Mouse (Mus musculus) limb, embryonic 13.5 days (tissue): ENCODE results near the gene Hoxa10. TPM values are rescaled to one million over a fixed set of nuclear protein-coding genes. Genes with fewer than 3 reads are reported as not detected.
A peak's percentile ranks its signal among the peaks of the same experiment; 100 is the strongest.

ENCODE experiments used
- ATAC-seq: fragments of 200-750 bp; cut with Nextera tagmentation; 2 replicates; pipeline ENCODE4 v1.8.0; 2017; ENCODE audit warnings: low read depth, moderate number of reproducible peaks, moderate TSS enrichment; ENCODE audit not compliant: low FRiP score
- H3K27ac ChIP-seq: fragments of 300-500 bp; sonication (generic); 2 replicates; pipeline ENCODE4 v1.5.1; 2015; ENCODE audit warnings: inconsistent platforms, mild to moderate bottlenecking, moderate library complexity
- H3K27me3 ChIP-seq: fragments of 300-500 bp; sonication (generic); 2 replicates; pipeline ENCODE4 v1.6.1; 2015; ENCODE audit warnings: mild to moderate bottlenecking, inconsistent platforms
- H3K36me3 ChIP-seq: fragments of 300-500 bp; sonication (generic); 2 replicates; pipeline ENCODE4 v1.6.1; 2015; ENCODE audit warnings: inconsistent platforms, mild to moderate bottlenecking, moderate library complexity
- H3K4me1 ChIP-seq: fragments of 300-500 bp; sonication (generic); 2 replicates; pipeline ENCODE4 v1.6.1; 2015; ENCODE audit warnings: inconsistent platforms
- H3K4me2 ChIP-seq: fragments of 300-500 bp; sonication (generic); replicated peaks from 2 replicates; pipeline ENCODE4 v1.6.1; 2015; ENCODE audit warnings: inconsistent platforms, mild to moderate bottlenecking, moderate library complexity
- H3K4me3 ChIP-seq: fragments of 300-500 bp; sonication (generic); 2 replicates; pipeline ENCODE4 v1.5.1; 2015; ENCODE audit warnings: moderate library complexity, mild to moderate bottlenecking, inconsistent platforms
- H3K9ac ChIP-seq: fragments of 300-500 bp; sonication (generic); 2 replicates; pipeline ENCODE4 v1.6.1; 2015; ENCODE audit warnings: mild to moderate bottlenecking, inconsistent platforms
- H3K9me3 ChIP-seq: fragments of 300-500 bp; sonication (generic); 2 replicates; pipeline ENCODE4 v1.6.1; 2016; ENCODE audit warnings: inconsistent platforms
- WGBS: fragments of 180-500 bp; shearing (Covaris S2); methylation state at CpG from one replicate; pipeline ENCODE4 v1.1.7; 2015; 5-methylcytosine and 5-hydroxymethylcytosine counted together
- polyA plus RNA-seq: library from polyadenylated mRNA; unstranded; fragments of >200 nt; fragmentation: Nextera tagmentation; extraction: Ambion mirVana; gene quantifications from 2 replicates; pipeline ENCODE4 v1.2.1, GENCODE M21; 2015

The Hoxa10 gene
- polyA plus RNA-seq, 1 experiment from 2014 or later: 207 TPM

- Histone ChIP-seq H3K4me2 (peak overlapping the region; percentile 93), H3K27me3 (no peaks in the 10 kb centered on the region), H3K4me1 (peaks cover 25% of the 10 kb centered on the region), H3K9ac (peak overlapping the region; percentile 99), H3K27ac (peak overlapping the region; percentile 99), H3K9me3 (no peaks in the 10 kb centered on the region), H3K4me3 (peak overlapping the region; percentile 86), H3K36me3 (peaks cover 27% of the 10 kb centered on the region)
- WGBS: under 1% methylated on average over 69 of the region's 69 CpGs
- ATAC-seq: peak; percentile 62
Measured at GRCm38 (mm10) chr6:52225612-52226568, 14.8 kb downstream of the Hoxa10 start.

DNA sequence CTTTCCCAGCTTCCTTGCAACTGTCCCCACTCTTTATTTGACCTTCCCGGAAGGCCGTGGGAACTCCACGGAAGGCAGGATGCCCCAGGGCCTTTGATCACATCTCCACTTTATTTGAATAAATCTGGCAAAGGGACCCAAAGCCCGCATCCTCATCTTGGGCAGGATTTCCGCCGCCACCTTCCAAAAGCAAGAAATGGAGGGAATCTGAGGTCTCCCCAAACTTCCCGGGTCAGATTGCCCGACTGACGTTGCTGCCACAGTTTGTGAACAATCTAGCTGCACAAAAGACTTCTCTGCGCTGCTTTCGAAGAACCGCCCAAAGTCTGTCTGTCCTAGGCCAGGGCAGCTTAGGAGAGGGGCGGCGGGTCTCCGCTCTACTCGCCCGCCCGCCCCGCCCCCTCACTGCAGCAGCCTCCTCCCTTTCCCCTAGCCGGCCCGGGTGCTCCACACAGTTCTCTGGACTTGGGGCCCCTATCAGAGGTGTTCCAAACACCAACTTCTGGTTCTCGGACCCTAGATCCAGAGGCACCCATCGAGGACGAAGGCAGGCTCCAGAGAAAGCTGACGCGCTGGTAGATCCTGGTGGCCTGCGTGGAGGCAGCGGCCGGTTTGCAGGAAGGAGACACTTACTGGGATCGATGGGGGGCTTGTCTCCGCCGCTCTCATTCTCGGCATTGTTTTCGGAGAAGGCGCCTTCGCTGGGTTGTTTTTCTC is 15.6 kb downstream of the Hoxa10 start:
- no peaks in the 10 kb centered on the region for H3K9me3 ChIP-seq
- ATAC-seq: no peak
- WGBS: under 1% methylated on average over 36 of the region's 36 CpGs
- H3K4me2 ChIP-seq: peak overlapping the region; percentile 93
- peak overlapping the region; percentile 99 for H3K27ac ChIP-seq
- H3K4me3 ChIP-seq: peak overlapping the region; percentile 86
- 0 out of 2 replicates have a peak, but pooled peaks cover under 1% of the 10 kb centered on the region for H3K27me3 ChIP-seq
- peak overlapping the region; percentile 99 for H3K9ac ChIP-seq
- peaks cover 24% of the 10 kb centered on the region for H3K36me3 ChIP-seq
- H3K4me1 ChIP-seq: peaks cover 33% of the 10 kb centered on the region

DNA sequence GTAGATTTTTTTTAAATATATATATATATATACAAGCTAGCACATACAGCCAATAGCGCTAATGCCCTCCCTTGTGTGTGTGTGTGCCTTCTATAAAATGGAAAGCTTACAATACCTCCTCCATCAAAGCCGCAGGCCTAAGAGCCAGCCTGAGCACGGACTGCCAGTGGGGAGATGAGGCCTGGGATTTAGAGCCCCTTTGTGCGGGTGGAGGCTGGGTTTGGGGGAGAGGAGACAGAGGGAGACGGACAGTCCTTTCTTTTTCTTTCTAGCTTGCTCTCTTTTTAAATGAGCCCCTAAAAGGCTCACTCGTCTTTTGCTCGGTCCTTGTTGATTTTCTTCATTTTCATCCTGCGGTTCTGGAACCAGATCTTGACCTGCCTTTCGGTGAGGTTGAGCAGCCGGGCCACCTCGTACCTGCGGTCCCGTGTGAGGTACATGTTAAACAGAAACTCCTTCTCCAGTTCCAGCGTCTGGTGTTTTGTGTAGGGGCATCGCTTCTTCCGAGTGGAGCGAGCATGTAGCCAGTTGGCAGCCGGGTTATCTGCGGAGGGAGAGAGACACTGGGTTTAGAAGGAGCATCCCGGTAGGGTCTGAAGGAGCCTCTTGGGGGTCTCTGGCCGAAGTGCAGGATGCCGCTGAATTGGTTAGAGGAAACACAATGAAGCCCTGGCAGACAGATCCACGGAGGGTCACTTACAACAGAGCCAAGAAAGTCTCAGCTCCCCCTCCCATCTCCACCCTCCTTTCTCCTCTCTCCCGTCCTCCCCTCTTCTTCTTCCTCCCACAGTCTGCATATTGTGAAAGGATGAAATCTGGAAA is 16.5 kb downstream of the Hoxa10 start:
- ATAC-seq: no peak
- Histone ChIP-seq H3K36me3 (peaks cover 18% of the 10 kb centered on the region), H3K9ac (peak overlapping the region; percentile 99), H3K9me3 (no peaks in the 10 kb centered on the region), H3K4me3 (peak overlapping the region; percentile 86), H3K27ac (peak overlapping the region; percentile 99), H3K4me2 (peak overlapping the region; percentile 93), H3K4me1 (peaks cover 42% of the 10 kb centered on the region), H3K27me3 (0 out of 2 replicates have a peak, but pooled peaks cover 2% of the 10 kb centered on the region)
- 2% methylated on average over 24 of the region's 24 CpGs for WGBS

- peak overlapping the region; percentile 99 for H3K9ac ChIP-seq
- peak overlapping the region; percentile 99 for H3K27ac ChIP-seq
- H3K27me3 ChIP-seq: 0 out of 2 replicates have a peak, but pooled peaks cover 2% of the 10 kb centered on the region
- H3K4me2 ChIP-seq: peak overlapping the region; percentile 93
- peaks cover 55% of the 10 kb centered on the region for H3K4me1 ChIP-seq
- WGBS: 6% methylated on average over 13 of the region's 13 CpGs
- H3K9me3 ChIP-seq: no peaks in the 10 kb centered on the region
- peaks cover 18% of the 10 kb centered on the region for H3K36me3 ChIP-seq
- H3K4me3 ChIP-seq: peak overlapping the region; percentile 86
- ATAC-seq: no peak
Measured at GRCm38 (mm10) chr6:52222729-52223128, 17.9 kb downstream of the Hoxa10 start.

DNA sequence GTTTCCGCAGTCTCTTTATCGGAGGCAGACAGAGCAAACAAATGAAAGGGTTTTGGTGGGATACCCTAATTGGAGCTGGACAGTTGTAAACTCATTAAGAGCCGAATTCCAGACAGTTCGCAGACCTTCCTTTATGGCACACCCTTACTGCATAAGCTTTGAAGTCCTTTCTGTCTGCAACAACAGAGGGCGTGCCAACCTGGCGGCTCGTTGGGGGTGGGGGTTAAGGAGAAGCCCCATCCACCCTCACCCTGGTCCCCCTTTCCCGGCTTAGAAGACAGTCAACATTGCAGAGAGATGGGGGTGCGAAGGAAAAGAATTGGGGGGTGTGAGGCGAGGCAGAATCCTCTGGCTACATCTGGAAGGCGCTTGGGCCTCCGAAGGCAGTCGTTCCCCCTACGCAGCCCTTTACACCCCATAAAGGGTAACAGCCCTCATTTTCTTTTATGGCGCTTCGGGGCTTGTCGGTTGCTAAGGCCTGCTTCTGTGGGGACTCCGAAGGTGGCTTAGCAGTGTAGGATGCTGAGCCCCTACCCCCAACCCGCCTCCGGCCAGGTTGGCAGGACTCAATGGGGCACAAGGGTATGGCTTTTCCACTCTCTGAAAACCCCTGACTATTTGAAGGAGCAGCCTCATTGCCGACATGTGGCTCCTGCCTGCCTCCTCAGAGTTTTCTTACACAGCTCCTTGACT is 18.5 kb downstream of the Hoxa10 start:
- Histone ChIP-seq H3K9ac (peak overlapping the region; percentile 99), H3K4me2 (peak overlapping the region; percentile 93), H3K4me1 (peaks cover 53% of the 10 kb centered on the region), H3K9me3 (no peaks in the 10 kb centered on the region), H3K36me3 (peaks cover 18% of the 10 kb centered on the region), H3K27ac (peak overlapping the region; percentile 99), H3K27me3 (0 out of 2 replicates have a peak, but pooled peaks cover 2% of the 10 kb centered on the region), H3K4me3 (peak overlapping the region; percentile 86)
- under 1% methylated on average over 21 of the region's 21 CpGs for WGBS
- peak; percentile 45 for ATAC-seq

GRCm38 (mm10) chr6:52221337-52221992 is 19.2 kb downstream of the Hoxa10 start, which contains the start of gene Hoxa7:
Gene Hoxa7 (minus strand): TSS chr6:52221854.
- under 1% methylated on average over 46 of the region's 46 CpGs for WGBS
- H3K27me3 ChIP-seq: 0 out of 2 replicates have a peak, but pooled peaks cover 2% of the 10 kb centered on the region
- peak within 1 kb of the TSS; percentile 99 for H3K9ac ChIP-seq
- H3K27ac ChIP-seq: peak within 1 kb of the TSS; percentile 99
- peak within 1 kb of the TSS; percentile 93 for H3K4me2 ChIP-seq
- peaks cover 47% of the 10 kb centered on the region for H3K4me1 ChIP-seq
- ATAC-seq: peak; percentile 22
- peaks cover 18% of the 10 kb centered on the region for H3K36me3 ChIP-seq
- no peaks in the 10 kb centered on the region for H3K9me3 ChIP-seq
- peak within 1 kb of the TSS; percentile 86 for H3K4me3 ChIP-seq

- Histone ChIP-seq H3K9ac (peak overlapping the region; percentile 99), H3K27me3 (peaks cover 7% of the 10 kb centered on the region; the same call in 1 of the 2 replicates), H3K27ac (peak overlapping the region; percentile 99), H3K9me3 (no peaks in the 10 kb centered on the region), H3K36me3 (peaks cover 18% of the 10 kb centered on the region), H3K4me1 (peaks cover 53% of the 10 kb centered on the region), H3K4me2 (peak overlapping the region; percentile 93), H3K4me3 (peak overlapping the region; percentile 86)
- 4% methylated on average over 12 of the region's 12 CpGs for WGBS
- no peak for ATAC-seq
Measured at GRCm38 (mm10) chr6:52220865-52221310, 19.8 kb downstream of the Hoxa10 start.

GRCm38 (mm10) chr6:52220003-52220864 is 20.4 kb downstream of the Hoxa10 start:
- peak overlapping the region; percentile 99 for H3K9ac ChIP-seq
- ATAC-seq: no peak

GRCm38 (mm10) chr6:52219234-52219942 is 21.3 kb downstream of the Hoxa10 start:
- ATAC-seq: no peak
- peaks cover 17% of the 10 kb centered on the region for H3K27me3 ChIP-seq

More at GRCm38 (mm10) chr6:52220003-52220864, 20.4 kb downstream of the Hoxa10 start:
- Histone ChIP-seq H3K4me2 (peak overlapping the region; percentile 93), H3K9me3 (no peaks in the 10 kb centered on the region), H3K27ac (peak overlapping the region; percentile 99; the same call in 1 of the 2 replicates), H3K27me3 (peaks cover 9% of the 10 kb centered on the region), H3K4me3 (peak overlapping the region; percentile 86), H3K36me3 (peaks cover 11% of the 10 kb centered on the region), H3K4me1 (peaks cover 59% of the 10 kb centered on the region)
- 15% methylated on average over 32 of the region's 32 CpGs for WGBS

More at GRCm38 (mm10) chr6:52219234-52219942, 21.3 kb downstream of the Hoxa10 start:
- Histone ChIP-seq H3K27ac (no peak overlapping the region), H3K4me1 (peaks cover 67% of the 10 kb centered on the region), H3K9me3 (no peaks in the 10 kb centered on the region), H3K36me3 (peaks cover 6% of the 10 kb centered on the region), H3K9ac (peak overlapping the region; percentile 99), H3K4me2 (peak overlapping the region; percentile 93), H3K4me3 (peak overlapping the region; percentile 86)
- WGBS: 48% methylated on average over 9 of the region's 9 CpGs
